Mouse (Mus musculus): ENCODE results near the gene Hsdl2.

DNA sequence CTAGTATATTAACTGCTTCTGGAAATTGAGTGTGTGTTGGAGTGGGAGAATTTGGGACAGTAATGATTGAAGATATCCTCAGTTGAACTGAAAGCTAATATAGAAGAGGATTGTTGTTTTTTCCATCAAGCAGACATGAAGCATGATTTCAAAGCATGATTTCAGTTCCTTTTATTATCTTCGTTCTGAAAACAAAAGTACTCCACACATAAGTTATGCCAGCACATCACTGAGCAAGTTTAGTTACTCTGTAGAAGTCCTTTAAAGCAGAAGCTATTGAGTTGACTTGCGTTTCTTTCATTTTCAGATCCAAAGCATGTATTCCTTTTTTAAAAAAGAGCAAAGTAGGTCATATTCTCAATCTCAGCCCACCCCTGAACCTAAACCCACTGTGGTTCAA lies 15.2 kb downstream of the Hsdl2 start:
- TF ChIP-seq CTCF (IDR thresholded peaks at IDR 0.05; ENCODE audit: low read depth, low read length) (no peak), POLR2A (IDR thresholded peaks at IDR 0.05; ENCODE audit: extremely low read depth, insufficient read depth, low read length) (no peak)

Data from liver, adult 2 months (tissue).